Mouse (Mus musculus) hindbrain, embryonic 11.5 days (tissue): ENCODE results near the gene H2-Ke6. TPM values are rescaled to one million over a fixed set of nuclear protein-coding genes. Genes with fewer than 3 reads are reported as not detected.

Source experiments
- ATAC-seq: fragments of 200-750 bp; cut with Nextera tagmentation; 2 replicates; pipeline ENCODE4 v1.8.0; 2017; ENCODE audit warnings: mild to moderate bottlenecking, moderate TSS enrichment, moderate library complexity; ENCODE audit not compliant: low FRiP score
- DNase-seq: peaks from one replicate; pipeline ENCODE4 v3.0.0-alpha.2; 2015; ENCODE audit warnings: low spot score
- H3K27ac ChIP-seq: fragments of 300-500 bp; sonication (generic); 2 replicates; pipeline ENCODE4 v1.5.1; 2014; ENCODE audit warnings: mild to moderate bottlenecking, low read depth, low read length
- H3K27me3 ChIP-seq: fragments of 300-500 bp; sonication (generic); 2 replicates; pipeline ENCODE4 v1.6.1; 2014; ENCODE audit warnings: mild to moderate bottlenecking, low read length, moderate library complexity, mixed read lengths; ENCODE audit not compliant: control insufficient read depth, insufficient read depth
- H3K36me3 ChIP-seq: fragments of 300-500 bp; sonication (generic); 2 replicates; pipeline ENCODE4 v1.6.1; 2014; ENCODE audit warnings: mild to moderate bottlenecking, low read length, moderate library complexity, mixed read lengths; ENCODE audit not compliant: control insufficient read depth, insufficient read depth
- H3K4me1 ChIP-seq: fragments of 300-500 bp; sonication (generic); replicated peaks from 2 replicates; pipeline ENCODE4 v1.6.1; 2014; ENCODE audit warnings: low read length, mixed read lengths; ENCODE audit not compliant: control insufficient read depth, insufficient read depth
- H3K4me2 ChIP-seq: fragments of 300-500 bp; sonication (generic); replicated peaks from 2 replicates; pipeline ENCODE4 v1.6.1; 2014; ENCODE audit warnings: mild to moderate bottlenecking, low read depth, low read length
- H3K4me3 ChIP-seq: fragments of 300-500 bp; sonication (generic); 2 replicates; pipeline ENCODE4 v1.5.1; 2014; ENCODE audit warnings: low read depth, low read length
- H3K9ac ChIP-seq: fragments of 300-500 bp; sonication (generic); 2 replicates; pipeline ENCODE4 v1.6.1; 2014; ENCODE audit warnings: low read depth, low read length
- H3K9me3 ChIP-seq: fragments of 300-500 bp; sonication (generic); 2 replicates; pipeline ENCODE4 v1.6.1; 2016; ENCODE audit warnings: low read length; ENCODE audit not compliant: control insufficient read depth
- WGBS: fragments of 180-500 bp; shearing (Covaris S2); extraction: QIAGEN DNeasy Blood & Tissue Kit; methylation state at CpG from one replicate; pipeline ENCODE4 v1.1.7; 2014; 5-methylcytosine and 5-hydroxymethylcytosine counted together
- polyA plus RNA-seq: library from polyadenylated mRNA; unstranded; fragments of >200 nt; fragmentation: Nextera tagmentation; extraction: Ambion mirVana; gene quantifications from 2 replicates; pipeline ENCODE4 v1.2.1, GENCODE M21; 2014

Gene H2-Ke6
- polyA plus RNA-seq, 1 experiment from 2014 or later, result 54.8 TPM

- whole genome bisulfite sequencing, result 31% methylated on average over 17 of the region's 17 CpGs
- no peak overlapping the region; the same call in 1 of the 2 replicates for H3K9ac ChIP-seq
- peaks cover 13% of the 10 kb centered on the region for H3K4me1 ChIP-seq
- DNase-seq (no peak), ATAC-seq (no peak)
- no peaks in the 10 kb centered on the region for H3K9me3 ChIP-seq
- peak overlapping the region; percentile 33 for H3K4me2 ChIP-seq
- H3K27ac ChIP-seq, result no peak overlapping the region
- no peaks in the 10 kb centered on the region; the same call in 1 of the 2 replicates for H3K36me3 ChIP-seq
- no peaks in the 10 kb centered on the region for H3K27me3 ChIP-seq
- no peak overlapping the region for H3K4me3 ChIP-seq
These were observed 11.9 kb upstream of the H2-Ke6 start for GRCm38 (mm10) chr17:34039562-34040450.

- peaks cover 13% of the 10 kb centered on the region for H3K4me1 ChIP-seq
- H3K27ac ChIP-seq, result no peak within 1 kb of the TSS
- H3K4me3 ChIP-seq, result no peak within 1 kb of the TSS
- H3K9ac ChIP-seq, result peak within 1 kb of the TSS; percentile 23
- 16% methylated on average over 28 of the region's 28 CpGs for WGBS
- DNase-seq (no peak), ATAC-seq (peak; percentile 54)
- no peaks in the 10 kb centered on the region for H3K9me3 ChIP-seq
- peaks cover 3% of the 10 kb centered on the region; the same call in 1 of the 2 replicates for H3K36me3 ChIP-seq
- H3K27me3 ChIP-seq, result no peaks in the 10 kb centered on the region
- H3K4me2 ChIP-seq, result peak within 1 kb of the TSS; percentile 33
These were observed 11.2 kb upstream of the H2-Ke6 start, which contains the start of gene Col11a2 for GRCm38 (mm10) chr17:34038878-34039561. Gene Col11a2, plus strand, starts transcription at chr17:34039437.

- ATAC-seq, result peak; percentile 36; the same call in 1 of the 2 replicates
- 17% methylated on average over 15 of the region's 21 CpGs for WGBS
- H3K4me2 ChIP-seq, result peak overlapping the region; percentile 33
- H3K9ac ChIP-seq, result no peak overlapping the region; the same call in 1 of the 2 replicates
- peaks cover 13% of the 10 kb centered on the region for H3K4me1 ChIP-seq
- no peaks in the 10 kb centered on the region for H3K27me3 ChIP-seq
- no peaks in the 10 kb centered on the region for H3K9me3 ChIP-seq
- H3K4me3 ChIP-seq, result no peak overlapping the region
- H3K27ac ChIP-seq, result no peak overlapping the region
- H3K36me3 ChIP-seq, result peaks cover 3% of the 10 kb centered on the region; the same call in 1 of the 2 replicates
- DNase-seq, result no peak
These were observed 10.6 kb upstream of the H2-Ke6 start for GRCm38 (mm10) chr17:34038440-34038839.

- H3K27me3 ChIP-seq, result no peaks in the 10 kb centered on the region
- WGBS, result 94% methylated on average over 7 of the region's 7 CpGs
- H3K4me1 ChIP-seq, result peaks cover 13% of the 10 kb centered on the region
- DNase-seq (no peak), ATAC-seq (no peak)
- H3K36me3 ChIP-seq, result peaks cover 3% of the 10 kb centered on the region; the same call in 1 of the 2 replicates
- no peak overlapping the region for H3K4me3 ChIP-seq
- no peak overlapping the region for H3K4me2 ChIP-seq
- no peak overlapping the region for H3K9ac ChIP-seq
- no peaks in the 10 kb centered on the region for H3K9me3 ChIP-seq
- no peak overlapping the region for H3K27ac ChIP-seq
These were observed 9.4 kb upstream of the H2-Ke6 start for GRCm38 (mm10) chr17:34037241-34037640.

GRCm38 (mm10) chr17:34036647-34037046 is 8.8 kb upstream of the H2-Ke6 start:
- 79% methylated on average over 10 of the region's 10 CpGs for WGBS
- no peak overlapping the region for H3K27ac ChIP-seq
- no peak overlapping the region for H3K4me3 ChIP-seq
- H3K9ac ChIP-seq, result no peak overlapping the region
- H3K4me1 ChIP-seq, result peaks cover 13% of the 10 kb centered on the region
- H3K36me3 ChIP-seq, result peaks cover 3% of the 10 kb centered on the region; the same call in 1 of the 2 replicates
- H3K9me3 ChIP-seq, result no peaks in the 10 kb centered on the region
- ATAC-seq (no peak), DNase-seq (no peak)
- H3K27me3 ChIP-seq, result no peaks in the 10 kb centered on the region
- no peak overlapping the region for H3K4me2 ChIP-seq

DNA sequence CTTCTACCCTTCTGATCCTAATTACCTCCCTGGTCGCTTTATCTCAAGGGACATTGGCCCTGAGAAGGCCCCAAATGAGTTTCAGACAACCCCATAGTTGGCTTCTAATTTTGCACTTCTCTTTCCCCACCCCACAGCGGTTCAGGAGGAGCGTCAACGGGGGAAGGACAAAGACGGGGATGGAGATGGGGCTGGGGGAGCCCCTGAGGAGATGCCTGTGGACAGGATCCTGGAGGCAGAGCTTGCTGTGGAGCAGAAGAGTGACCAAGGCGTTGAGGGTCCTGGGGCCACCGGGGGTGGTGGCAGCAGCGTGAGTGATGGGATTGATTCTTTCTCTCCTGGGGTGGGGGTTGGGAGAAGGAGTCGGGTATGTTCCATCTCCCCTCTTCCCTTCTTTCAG is 7.7 kb upstream of the H2-Ke6 start:
- Histone ChIP-seq H3K27me3 (no peaks in the 10 kb centered on the region), H3K4me3 (no peak overlapping the region), H3K36me3 (peaks cover 3% of the 10 kb centered on the region; the same call in 1 of the 2 replicates), H3K27ac (no peak overlapping the region), H3K4me2 (no peak overlapping the region), H3K4me1 (peaks cover 12% of the 10 kb centered on the region), H3K9ac (no peak overlapping the region), H3K9me3 (no peaks in the 10 kb centered on the region)
- WGBS, result 93% methylated on average over 9 of the region's 9 CpGs
- no peak for DNase-seq
- ATAC-seq, result no peak

DNA sequence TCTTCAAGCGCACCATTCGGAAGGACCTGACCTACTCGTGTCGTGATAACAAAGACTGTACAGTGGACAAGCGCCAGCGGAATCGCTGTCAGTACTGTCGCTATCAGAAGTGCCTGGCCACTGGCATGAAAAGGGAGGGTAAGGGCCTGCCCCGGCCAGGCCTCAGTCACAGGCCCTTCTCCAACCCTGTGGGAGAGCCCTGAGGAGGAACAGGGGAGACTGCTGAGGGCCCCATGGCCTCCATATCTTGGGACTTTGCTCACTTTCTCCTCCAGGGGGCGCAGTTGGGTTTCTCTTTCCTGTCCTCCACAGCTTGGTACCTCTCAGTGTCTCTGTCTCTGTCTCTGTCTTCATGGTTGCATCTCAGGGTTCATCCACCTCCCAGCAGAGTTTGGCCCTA is 6.2 kb upstream of the H2-Ke6 start:
- WGBS, result 78% methylated on average over 10 of the region's 10 CpGs
- H3K9me3 ChIP-seq, result no peaks in the 10 kb centered on the region

GRCm38 (mm10) chr17:34033441-34033840 is 5.6 kb upstream of the H2-Ke6 start:
- no peaks in the 10 kb centered on the region for H3K9me3 ChIP-seq
- DNase-seq, result no peak
- H3K4me3 ChIP-seq, result no peak overlapping the region
- no peak overlapping the region for H3K4me2 ChIP-seq
- no peaks in the 10 kb centered on the region for H3K27me3 ChIP-seq
- H3K4me1 ChIP-seq, result peaks cover 16% of the 10 kb centered on the region
- no peak for ATAC-seq
- H3K9ac ChIP-seq, result no peak overlapping the region
- WGBS, result 88% methylated on average over 9 of the region's 9 CpGs
- no peak overlapping the region for H3K27ac ChIP-seq
- peaks cover 5% of the 10 kb centered on the region; the same call in 1 of the 2 replicates for H3K36me3 ChIP-seq

More for the DNA sequence above, 6.2 kb upstream of the H2-Ke6 start:
- Histone ChIP-seq H3K9ac (no peak overlapping the region), H3K27ac (no peak overlapping the region), H3K27me3 (no peaks in the 10 kb centered on the region), H3K4me1 (peaks cover 16% of the 10 kb centered on the region), H3K4me2 (no peak overlapping the region), H3K36me3 (peaks cover 3% of the 10 kb centered on the region; the same call in 1 of the 2 replicates), H3K4me3 (no peak overlapping the region)
- ATAC-seq (no peak), DNase-seq (peak; percentile 81)
